Mouse (Mus musculus) myocyte (in vitro differentiated cells): Measurements from ENCODE around the gene Sox21. TPM values are rescaled to one million over a fixed set of nuclear protein-coding genes. Genes with fewer than 3 reads are reported as not detected.

Source experiments
- H3K27me3 ChIP-seq: one replicate; pipeline ENCODE4 v1.6.1; 2011; ENCODE audit not compliant: control insufficient read depth, insufficient read depth, insufficient read length
- H3K36me3 ChIP-seq: one replicate; pipeline ENCODE4 v1.6.1; 2011; ENCODE audit not compliant: control insufficient read depth, insufficient read depth
- H3K4me2 ChIP-seq: one replicate; pipeline ENCODE4 v1.6.1; 2011; ENCODE audit warnings: low read depth, control low read depth
- H3K4me3 ChIP-seq: one replicate; pipeline ENCODE4 v1.5.1; 2011; ENCODE audit warnings: mild to moderate bottlenecking, control low read depth, moderate library complexity
- H3K79me2 ChIP-seq: one replicate; pipeline ENCODE4 v1.6.1; 2011; ENCODE audit not compliant: control insufficient read depth, insufficient read depth
- H3ac ChIP-seq: one replicate; pipeline ENCODE4 v1.6.1; 2011; ENCODE audit not compliant: control insufficient read depth, insufficient read length
- CEBPB ChIP-seq: IDR thresholded peaks from 2 replicates; pipeline ENCODE4 v1.6.1; 2011; ENCODE audit warnings: mild to moderate bottlenecking, moderate library complexity; ENCODE audit not compliant: poor library complexity, insufficient read depth, severe bottlenecking
- E2F4 ChIP-seq: IDR thresholded peaks from one replicate; pipeline ENCODE4 v1.6.1; 2011; ENCODE audit warnings: mild to moderate bottlenecking, control low read depth, moderate library complexity; ENCODE audit not compliant: insufficient read depth
- MAX ChIP-seq: IDR thresholded peaks from one replicate; pipeline ENCODE4 v1.6.1; 2011; ENCODE audit warnings: low read depth, mild to moderate bottlenecking, control low read depth
- MYOD1 ChIP-seq, 3 experiments: IDR thresholded peaks; one replicate each; pipeline ENCODE4 v1.6.1; 2011; ENCODE audit warnings: control low read depth in 2 of 3, low read depth in 2 of 3, mild to moderate bottlenecking in 2 of 3, moderate library complexity in 1 of 3; ENCODE audit not compliant: insufficient read length in 2 of 3, control insufficient read depth in 1 of 3
- MYOG ChIP-seq, 3 experiments: IDR thresholded peaks; one replicate each; pipeline ENCODE4 v1.6.1; 2011; ENCODE audit warnings: control low read depth in 2 of 3, low read depth in 2 of 3, mild to moderate bottlenecking in 2 of 3; ENCODE audit not compliant: insufficient read length in 2 of 3, control insufficient read depth in 1 of 3, insufficient read depth in 1 of 3
- POLR2A ChIP-seq: IDR thresholded peaks from one replicate; pipeline ENCODE4 v1.6.1; 2011; ENCODE audit warnings: low read depth, mild to moderate bottlenecking, control low read depth, moderate library complexity; ENCODE audit not compliant: insufficient read length
- POLR2AphosphoS2 ChIP-seq: IDR thresholded peaks from one replicate; pipeline ENCODE4 v1.6.1; 2011; ENCODE audit warnings: low read depth, control low read depth; ENCODE audit not compliant: insufficient read length
- REST ChIP-seq: IDR thresholded peaks from one replicate; pipeline ENCODE4 v1.6.1; 2011; ENCODE audit warnings: mild to moderate bottlenecking, control low read depth, moderate library complexity; ENCODE audit not compliant: insufficient read depth, insufficient read length
- SRF ChIP-seq: IDR thresholded peaks from one replicate; pipeline ENCODE4 v1.6.1; 2011; ENCODE audit warnings: low read depth; ENCODE audit not compliant: control insufficient read depth, insufficient read length
- TCF12 ChIP-seq: IDR thresholded peaks from one replicate; pipeline ENCODE4 v1.6.1; 2011; ENCODE audit warnings: mild to moderate bottlenecking, control low read depth; ENCODE audit not compliant: poor library complexity, insufficient read depth, severe bottlenecking
- TCF3 ChIP-seq: IDR thresholded peaks from one replicate; pipeline ENCODE4 v1.6.1; 2011; ENCODE audit warnings: low read depth, control low read depth; ENCODE audit not compliant: insufficient read length
- USF1 ChIP-seq: IDR thresholded peaks from one replicate; pipeline ENCODE4 v1.6.1; 2011; ENCODE audit warnings: low read depth, mild to moderate bottlenecking, control low read depth, moderate library complexity
- polyA plus RNA-seq: library from polyadenylated mRNA; unstranded; fragments of >200 nt; fragmentation: generic; extraction: Trizol; gene quantifications from one replicate; pipeline ENCODE4 v1.2.1, GENCODE M21; 2012; ENCODE audit warnings: missing spikeins

Gene Sox21
- polyA plus RNA-seq, 1 experiment, result not detected

DNA sequence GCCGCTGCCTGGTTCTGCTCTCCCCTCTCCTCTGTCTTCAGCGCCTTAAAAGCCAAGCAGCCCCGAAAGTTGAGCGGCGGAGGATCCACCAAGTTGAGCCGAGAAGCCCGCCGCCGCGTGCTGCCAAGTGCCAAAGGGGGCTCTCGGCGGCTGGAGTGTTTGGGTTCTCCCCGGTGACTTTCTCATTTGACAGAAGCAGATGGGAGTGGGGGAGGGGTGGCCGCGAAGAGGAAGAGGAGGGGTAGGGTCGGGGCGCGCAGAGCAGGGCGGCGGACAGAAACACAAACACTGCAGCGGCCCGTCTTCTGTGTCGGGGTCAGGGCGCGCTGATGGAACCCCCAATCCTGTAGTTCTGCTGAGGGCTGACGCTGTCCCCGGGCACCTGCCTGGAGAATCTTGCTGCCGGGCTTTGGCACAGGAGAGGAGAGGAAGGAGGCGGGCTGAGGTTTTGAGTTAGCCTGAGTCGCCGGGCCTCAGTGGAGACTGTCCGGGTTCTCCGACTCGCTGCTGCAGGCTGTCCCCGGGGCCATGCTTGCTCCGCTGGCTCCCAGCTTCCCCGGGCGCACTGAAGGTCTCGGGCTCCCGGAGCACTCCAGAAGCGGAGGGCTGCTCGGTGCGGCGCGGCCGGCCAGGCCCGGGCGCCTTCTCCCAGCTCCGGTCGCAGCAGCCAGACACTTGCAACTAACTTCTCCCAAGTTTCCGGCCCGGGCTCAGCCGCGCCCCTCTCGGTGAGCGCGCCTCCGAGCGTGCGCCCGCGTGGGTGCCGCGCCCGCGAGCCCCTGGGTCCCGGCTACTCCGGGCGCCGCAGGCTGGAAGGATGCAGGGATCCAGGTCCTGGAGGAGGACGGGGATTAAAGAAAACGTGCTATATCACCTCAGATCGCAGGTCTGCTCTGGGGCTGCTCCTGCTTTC is 601 bp downstream of the Sox21 start:
- Histone ChIP-seq H3K27me3 (peaks cover 32% of the 10 kb centered on the region), H3ac (no peak overlapping the region), H3K36me3 (no peaks in the 10 kb centered on the region), H3K4me2 (peak overlapping the region; percentile 30), H3K79me2 (no peaks in the 10 kb centered on the region), H3K4me3 (no peak overlapping the region)
- no peak for TF ChIP-seq REST
- TF ChIP-seq TCF3, result no peak
- no peak for TF ChIP-seq CEBPB
- no peak for TF ChIP-seq USF1

DNA sequence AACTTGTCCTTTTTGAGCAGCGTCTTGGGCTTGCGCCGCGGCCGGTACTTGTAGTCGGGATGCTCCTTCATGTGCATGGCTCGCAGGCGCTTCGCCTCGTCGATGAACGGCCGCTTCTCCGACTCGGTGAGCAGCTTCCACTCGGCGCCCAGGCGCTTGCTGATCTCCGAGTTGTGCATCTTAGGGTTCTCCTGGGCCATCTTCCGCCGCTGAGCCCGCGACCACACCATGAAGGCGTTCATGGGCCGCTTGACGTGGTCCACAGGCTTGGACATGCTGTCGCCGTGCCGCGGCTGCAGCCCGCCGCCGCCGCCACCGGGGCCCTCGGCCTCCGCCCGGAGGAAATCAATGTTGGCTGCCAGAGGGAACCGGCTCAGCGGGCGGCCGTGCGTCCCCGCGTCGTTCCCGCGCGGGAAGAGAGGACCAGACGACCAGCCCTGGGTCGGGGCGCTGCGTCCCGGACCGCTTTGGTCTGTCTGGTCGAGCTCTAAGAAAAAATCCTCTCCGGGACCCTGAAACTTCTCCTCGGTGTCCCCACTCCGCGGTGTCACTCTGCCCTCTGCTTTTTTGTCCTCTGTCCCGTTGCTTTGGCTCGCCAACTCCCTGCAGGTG is 1.4 kb downstream of the Sox21 start:
- no peaks in the 10 kb centered on the region for H3K36me3 ChIP-seq
- no peaks in the 10 kb centered on the region for H3K79me2 ChIP-seq
- H3K4me2 ChIP-seq, result no peak overlapping the region
- peaks cover 37% of the 10 kb centered on the region for H3K27me3 ChIP-seq
- TF ChIP-seq CEBPB, result no peak
- no peak for TF ChIP-seq TCF3
- TF ChIP-seq MYOD1 (IDR thresholded peaks at IDR 0.05; ENCODE audit: control insufficient read depth in 1 of 3, insufficient read length in 2 of 3, low read depth in 2 of 3), result no peak
- no peak for TF ChIP-seq SRF
- TF ChIP-seq E2F4, result no peak
- TF ChIP-seq POLR2AphosphoS2, result no peak
- no peak for TF ChIP-seq MYOG (IDR thresholded peaks at IDR 0.05; ENCODE audit: control insufficient read depth in 1 of 3, insufficient read depth in 1 of 3, insufficient read length in 2 of 3, low read depth in 2 of 3)
- TF ChIP-seq POLR2A, result no peak
- H3K4me3 ChIP-seq, result no peak overlapping the region
- no peak overlapping the region for H3ac ChIP-seq

DNA sequence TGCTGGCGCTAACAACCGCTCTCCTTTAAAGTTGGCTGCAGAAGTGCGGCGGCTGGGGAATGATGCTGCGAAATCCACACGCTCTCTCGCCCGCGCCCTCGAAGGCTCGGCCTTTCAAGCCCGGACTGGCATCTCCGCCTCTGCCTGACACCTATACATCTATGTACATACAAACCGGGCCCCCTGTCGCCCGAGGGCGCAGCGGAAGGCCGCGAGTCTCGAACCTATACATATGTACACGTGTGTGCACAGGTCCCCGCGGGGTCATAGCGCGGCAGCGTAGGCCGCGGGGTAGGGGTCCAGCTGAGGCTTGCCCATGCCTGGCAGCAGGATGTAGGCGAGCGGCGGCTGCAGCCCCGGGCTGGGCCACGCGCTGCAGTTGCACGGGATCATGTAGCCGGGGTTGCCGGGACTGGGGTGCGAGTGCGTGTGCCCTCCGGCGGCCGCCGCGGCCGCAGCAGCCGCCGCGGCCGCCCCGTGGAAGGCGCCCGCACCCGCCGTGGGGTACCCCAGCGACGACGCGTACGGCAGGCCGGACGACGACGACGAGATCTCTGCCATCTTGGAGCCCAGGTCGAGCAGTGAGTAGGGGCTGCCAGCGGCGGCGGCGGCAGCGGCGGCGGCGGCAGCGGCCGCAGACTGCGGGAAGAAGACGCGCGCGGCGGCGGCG is 2.2 kb downstream of the Sox21 start:
- H3K79me2 ChIP-seq, result no peaks in the 10 kb centered on the region
- peaks cover 38% of the 10 kb centered on the region for H3K27me3 ChIP-seq
- no peak overlapping the region for H3ac ChIP-seq
- H3K36me3 ChIP-seq, result no peaks in the 10 kb centered on the region
- H3K4me2 ChIP-seq, result no peak overlapping the region
- no peak overlapping the region for H3K4me3 ChIP-seq
- TF ChIP-seq MYOD1 (IDR thresholded peaks at IDR 0.05; ENCODE audit: control insufficient read depth in 1 of 3, insufficient read length in 2 of 3, low read depth in 2 of 3) (no peak), USF1 (no peak), REST (no peak), TCF12 (no peak), CEBPB (no peak), E2F4 (no peak), POLR2A (no peak), TCF3 (no peak), MAX (no peak), MYOG (IDR thresholded peaks at IDR 0.05; ENCODE audit: control insufficient read depth in 1 of 3, insufficient read depth in 1 of 3, insufficient read length in 2 of 3, low read depth in 2 of 3) (no peak), POLR2AphosphoS2 (no peak), SRF (no peak)

DNA sequence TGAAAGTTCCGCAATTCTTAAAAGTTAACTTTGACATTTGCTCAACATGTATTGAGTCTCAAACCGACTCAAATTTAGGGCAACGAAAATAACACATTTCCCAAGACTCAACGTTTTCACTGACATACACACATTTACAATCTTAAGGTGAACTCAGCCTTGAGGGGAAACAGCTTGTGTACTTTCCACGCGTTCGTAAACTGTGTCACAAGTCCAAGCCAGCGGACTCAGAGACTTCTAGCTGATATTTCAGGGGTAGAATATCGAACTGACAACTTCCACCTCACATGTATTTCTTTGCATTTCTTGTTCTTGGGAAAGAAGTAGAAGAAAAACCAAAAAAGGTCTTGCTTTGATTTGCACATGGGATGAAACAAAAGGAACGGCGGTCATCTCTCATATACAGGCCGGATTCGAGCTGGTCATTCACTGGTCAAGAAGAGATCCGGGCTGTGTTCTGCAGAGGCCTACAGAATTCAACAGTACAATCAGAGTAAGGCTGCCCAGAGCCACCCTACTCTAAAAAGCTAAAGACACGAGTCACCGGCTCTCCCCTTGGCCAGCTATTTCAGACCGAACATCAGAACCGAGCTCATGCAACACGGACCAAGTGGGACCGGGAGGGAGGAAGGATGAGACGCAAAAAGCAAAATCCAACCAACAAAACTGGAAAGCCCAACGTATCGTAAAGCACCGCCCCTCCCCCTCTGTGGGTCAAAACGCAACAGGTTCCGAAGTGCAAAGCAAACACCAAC is 2.9 kb downstream of the Sox21 start:
- no peak overlapping the region for H3K4me2 ChIP-seq
- peaks cover 45% of the 10 kb centered on the region for H3K27me3 ChIP-seq
- H3ac ChIP-seq, result no peak overlapping the region
- H3K79me2 ChIP-seq, result no peaks in the 10 kb centered on the region
- TF ChIP-seq POLR2A, result no peak
- no peak for TF ChIP-seq TCF12
- no peak for TF ChIP-seq USF1
- TF ChIP-seq POLR2AphosphoS2, result no peak
- no peak for TF ChIP-seq REST
- TF ChIP-seq SRF, result no peak
- TF ChIP-seq MYOD1 (IDR thresholded peaks at IDR 0.05; ENCODE audit: control insufficient read depth in 1 of 3, insufficient read length in 2 of 3, low read depth in 2 of 3), result no peak
- TF ChIP-seq E2F4, result no peak
- no peak for TF ChIP-seq MAX
- no peak for TF ChIP-seq MYOG (IDR thresholded peaks at IDR 0.05; ENCODE audit: control insufficient read depth in 1 of 3, insufficient read depth in 1 of 3, insufficient read length in 2 of 3, low read depth in 2 of 3)
- no peak for TF ChIP-seq TCF3
- H3K4me3 ChIP-seq, result no peak overlapping the region
- no peaks in the 10 kb centered on the region for H3K36me3 ChIP-seq
